Mouse (Mus musculus): ENCODE measurements around the gene Cisd3.

Gene Cisd3

DNA sequence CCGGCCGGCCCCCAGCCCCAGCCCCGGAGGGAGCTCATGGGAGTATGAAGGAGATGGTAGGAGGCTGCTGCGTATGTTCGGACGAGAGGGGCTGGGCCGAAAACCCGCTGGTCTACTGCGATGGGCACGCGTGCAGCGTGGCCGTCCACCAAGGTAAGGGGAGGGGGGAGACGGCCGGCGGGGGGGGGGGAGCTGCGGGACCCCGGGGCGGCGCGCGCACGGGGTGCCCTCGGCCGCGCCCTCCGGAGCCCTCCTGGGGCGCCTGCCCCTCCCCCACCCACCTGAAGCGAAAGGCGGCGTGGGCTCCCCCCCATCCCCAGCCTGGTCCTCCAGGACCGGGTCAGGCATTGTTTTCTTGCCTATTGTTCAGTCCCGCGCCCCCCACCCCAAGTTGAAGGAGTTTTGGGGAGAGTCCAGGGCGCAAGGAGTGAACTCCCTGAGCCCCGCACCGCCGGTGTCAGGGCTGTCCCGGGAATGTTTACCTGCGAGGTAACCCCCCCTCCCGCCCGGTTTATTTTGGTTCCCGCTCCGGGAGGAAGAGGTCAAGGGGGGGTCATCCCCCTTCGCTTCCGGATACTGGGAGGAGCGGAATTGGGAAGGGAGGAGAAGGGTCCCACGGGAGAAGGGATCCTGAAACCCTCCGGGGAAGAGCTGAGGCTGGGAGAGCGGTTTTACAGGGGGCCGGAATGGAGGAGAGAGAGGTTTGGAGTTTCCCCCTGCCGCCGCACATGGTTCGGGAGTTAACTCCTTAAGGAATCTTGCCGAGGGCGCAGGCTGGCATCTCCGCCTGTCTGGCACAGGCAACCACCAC, 21.9 kb upstream of the Cisd3 start:
- DNase-seq = peak; percentile 56

DNA sequence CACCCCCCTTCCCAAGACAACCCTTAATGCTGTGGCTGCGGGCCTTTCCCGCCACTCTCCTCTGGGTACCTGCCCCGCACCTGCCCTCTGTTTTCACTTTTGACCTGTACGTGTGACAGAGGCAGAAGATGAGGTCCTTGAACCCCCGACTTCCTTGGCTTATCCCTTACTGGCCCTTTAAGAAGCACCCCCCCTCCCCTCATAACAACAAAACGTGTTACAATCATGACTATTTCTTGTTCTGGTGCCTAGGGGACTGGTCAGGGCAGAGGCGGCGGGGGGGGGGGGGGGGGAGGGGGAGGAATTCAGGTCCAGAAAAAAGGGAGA, 21.3 kb upstream of the Cisd3 start:
- DNase-seq = no peak

DNA sequence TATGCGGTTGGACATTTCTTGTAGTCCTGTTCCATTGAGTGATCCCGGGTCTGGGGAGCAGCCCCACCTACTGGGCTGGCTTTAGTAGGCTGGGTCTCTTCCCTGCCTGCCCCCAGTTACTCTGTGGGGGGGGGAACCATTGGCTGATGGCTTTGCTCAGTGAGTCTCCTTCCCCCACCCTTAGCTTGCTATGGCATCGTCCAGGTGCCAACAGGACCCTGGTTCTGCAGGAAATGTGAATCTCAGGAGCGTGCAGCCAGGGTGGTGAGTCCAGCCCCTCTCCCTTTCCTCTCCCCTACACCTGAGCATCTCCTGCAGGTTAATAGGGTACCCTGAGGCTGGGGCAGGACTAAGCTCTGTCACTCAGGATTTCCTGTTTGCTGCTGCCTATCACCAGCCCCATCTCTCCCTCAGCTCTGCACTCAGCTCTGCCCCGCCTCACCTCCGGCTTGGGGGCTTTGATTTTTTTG, 20.8 kb upstream of the Cisd3 start:
- no peak for DNase-seq

DNA sequence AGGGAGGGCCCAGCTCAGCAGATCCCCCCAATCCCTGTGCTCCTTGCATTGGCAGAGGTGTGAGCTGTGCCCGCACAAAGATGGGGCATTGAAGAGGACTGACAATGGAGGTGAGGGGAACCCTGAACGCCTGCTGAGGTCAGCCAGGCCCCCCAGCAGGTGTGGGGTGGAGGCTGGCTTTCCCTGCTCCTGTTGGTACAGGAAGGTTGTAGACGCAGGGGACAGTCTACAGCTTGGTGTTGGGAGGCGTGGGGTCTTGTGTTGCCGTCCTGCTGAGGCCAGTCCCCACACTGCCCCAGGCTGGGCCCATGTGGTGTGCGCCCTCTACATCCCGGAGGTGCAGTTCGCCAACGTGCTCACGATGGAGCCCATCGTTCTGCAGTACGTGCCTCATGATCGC, 20.2 kb upstream of the Cisd3 start:
- DNase-seq = no peak

DNA sequence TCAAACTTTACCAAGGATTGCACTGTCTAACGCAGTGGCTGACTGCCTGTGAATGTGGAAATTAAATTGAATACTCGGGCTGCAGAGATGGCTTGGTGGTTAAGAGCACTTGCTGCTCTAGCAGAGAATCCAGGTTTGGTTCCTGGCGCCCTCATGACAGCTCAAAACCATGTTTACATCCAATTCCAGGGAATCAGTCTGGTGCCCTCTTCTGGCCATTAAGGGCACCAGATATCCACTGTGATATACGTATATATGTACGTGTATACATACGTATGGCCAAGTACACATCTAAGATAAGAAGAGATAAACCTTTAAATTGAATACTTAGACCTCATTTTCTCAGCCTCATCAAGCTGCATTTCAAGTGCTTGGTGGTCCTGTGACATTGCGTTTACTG, 19.4 kb upstream of the Cisd3 start:
- DNase-seq = no peak

DNA sequence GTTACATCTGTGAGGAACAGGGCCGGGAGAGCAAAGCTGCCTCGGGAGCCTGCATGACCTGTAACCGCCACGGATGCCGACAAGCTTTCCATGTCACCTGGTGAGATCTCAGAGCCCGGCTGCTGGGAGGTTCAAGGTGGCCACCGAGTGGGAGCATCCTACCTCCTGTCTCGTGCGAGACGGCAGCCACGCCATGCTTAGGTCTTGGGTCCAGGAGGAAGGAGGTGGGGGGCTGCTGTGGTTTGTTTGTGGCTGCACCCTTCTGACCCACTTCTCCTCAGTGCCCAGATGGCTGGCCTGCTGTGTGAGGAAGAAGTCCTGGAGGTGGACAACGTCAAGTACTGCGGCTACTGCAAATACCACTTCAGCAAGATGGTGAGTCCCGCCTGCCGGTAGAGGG, 18.8 kb upstream of the Cisd3 start:
- no peak for DNase-seq

DNA sequence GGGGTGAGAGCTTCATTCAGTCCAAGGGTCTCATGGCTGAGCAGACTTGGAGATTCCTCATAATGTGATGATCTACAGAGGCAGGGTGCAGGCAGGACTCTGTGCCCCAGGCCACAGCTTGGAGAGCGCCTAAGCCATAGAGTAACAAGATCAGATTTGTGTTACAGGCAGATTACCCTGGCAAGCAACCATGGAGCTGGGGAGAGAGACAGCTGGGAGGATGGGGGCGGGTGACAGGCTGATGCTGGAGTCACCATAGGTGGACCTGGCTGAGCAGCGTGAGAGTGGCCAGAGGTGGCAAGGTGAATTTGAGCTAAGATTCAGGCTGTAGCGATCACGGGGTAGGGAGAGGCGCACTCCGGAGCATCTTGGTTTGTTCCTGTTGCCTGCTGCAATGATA, 17.5 kb upstream of the Cisd3 start:
- no peak for DNase-seq

DNA sequence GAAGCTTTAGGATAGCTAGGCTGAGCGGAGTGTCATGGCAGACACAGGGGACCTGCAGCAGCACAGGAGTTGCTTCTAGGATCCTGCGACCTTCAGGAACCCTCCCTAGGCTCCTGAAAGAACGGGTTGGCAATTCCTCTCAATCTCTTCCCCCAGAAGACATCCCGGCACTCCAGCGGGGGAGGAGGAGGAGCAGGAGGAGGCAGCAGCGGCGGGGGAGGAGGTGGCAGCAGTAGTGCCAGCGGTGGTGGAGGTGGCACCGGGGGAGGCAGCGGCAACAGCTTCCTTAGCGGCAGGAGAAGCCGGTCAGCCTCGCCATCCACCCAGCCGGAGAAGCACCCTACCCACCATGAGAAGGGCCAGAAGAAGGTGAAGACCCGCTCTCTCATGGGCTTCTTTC, 16.4 kb upstream of the Cisd3 start:
- DNase-seq = no peak

DNA sequence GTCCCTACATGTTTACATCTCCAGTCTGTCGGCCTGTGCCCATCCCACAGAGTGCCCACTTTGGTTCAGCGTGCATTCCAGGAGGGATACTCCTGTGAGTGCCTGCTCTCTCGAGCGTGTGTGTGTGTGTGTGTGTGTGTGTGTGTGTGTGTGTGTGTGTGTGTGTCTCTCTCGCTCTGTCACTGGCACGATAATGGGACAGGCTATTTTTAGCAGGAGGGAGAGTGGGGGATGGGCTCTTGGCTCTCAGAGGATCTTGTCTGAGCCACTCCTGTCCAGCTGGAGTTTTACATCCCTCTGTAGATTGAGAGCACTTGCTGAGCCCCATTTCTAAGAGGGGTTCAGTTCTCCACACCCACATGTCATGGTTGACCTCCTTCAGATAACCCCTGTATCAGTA, 15.8 kb upstream of the Cisd3 start:
- DNase-seq = peak; percentile 47

DNA sequence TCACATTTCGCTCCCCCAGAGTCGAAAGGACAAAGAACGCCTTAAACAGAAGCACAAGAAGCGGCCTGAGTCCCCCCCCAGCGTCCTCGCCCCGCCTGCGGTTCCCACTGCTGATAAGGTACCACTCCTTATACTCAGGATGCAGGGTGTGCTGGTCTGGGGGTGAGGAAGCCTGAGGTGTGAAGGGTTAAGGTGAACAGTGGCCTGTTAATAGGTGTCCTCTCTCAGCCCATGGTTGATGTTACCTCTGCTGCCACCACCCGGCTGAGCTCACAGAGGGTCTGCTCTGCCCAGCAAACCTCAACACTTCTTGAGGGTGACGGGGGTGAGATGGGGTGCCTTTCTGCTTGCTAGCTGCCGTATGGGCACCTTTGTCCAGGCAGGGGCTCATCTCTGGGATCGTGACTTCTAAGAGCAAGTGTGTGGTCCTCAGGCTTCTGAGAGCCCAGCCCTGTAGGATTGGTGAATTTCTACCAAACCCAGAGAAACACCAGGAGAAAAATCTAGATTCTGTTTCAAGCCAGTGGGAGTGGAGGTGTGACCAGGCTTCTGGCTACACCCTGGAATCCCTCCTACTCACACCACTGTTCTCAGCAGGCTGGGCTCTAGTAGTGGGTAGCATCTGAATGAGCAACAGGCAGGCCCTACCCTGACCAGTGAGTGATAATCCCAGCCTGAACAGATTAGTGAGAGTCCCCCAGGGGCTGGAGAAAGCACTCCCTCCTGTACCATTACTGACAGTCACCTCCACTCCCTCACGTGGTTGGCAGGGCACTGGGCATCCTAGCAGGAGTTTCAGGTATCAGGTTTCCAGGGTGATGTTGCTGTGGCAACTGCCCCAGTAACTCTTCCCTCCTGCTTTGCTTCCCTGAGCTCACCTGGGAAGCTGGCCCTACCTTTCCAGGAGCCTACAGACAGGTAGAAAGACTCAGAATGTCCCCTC, 15.1 kb upstream of the Cisd3 start:
- no peak for DNase-seq

DNA sequence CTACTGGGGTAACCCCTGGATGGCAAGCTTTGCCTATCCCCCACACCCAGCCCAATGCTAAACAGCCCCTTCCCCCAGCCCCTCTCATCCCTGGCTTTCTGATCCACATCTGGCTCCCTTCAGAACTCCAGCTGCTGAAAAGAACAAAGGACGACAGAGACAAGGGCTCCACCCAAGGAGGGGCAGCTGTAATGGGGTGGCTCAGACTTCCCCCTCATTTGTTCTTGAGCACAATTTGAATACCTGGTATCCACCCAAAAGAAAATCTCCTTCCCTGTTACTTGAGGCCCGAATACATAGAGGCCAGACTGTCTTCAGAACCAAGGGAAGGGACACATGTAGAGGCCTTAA, 14.5 kb upstream of the Cisd3 start:
- DNase-seq = no peak

DNA sequence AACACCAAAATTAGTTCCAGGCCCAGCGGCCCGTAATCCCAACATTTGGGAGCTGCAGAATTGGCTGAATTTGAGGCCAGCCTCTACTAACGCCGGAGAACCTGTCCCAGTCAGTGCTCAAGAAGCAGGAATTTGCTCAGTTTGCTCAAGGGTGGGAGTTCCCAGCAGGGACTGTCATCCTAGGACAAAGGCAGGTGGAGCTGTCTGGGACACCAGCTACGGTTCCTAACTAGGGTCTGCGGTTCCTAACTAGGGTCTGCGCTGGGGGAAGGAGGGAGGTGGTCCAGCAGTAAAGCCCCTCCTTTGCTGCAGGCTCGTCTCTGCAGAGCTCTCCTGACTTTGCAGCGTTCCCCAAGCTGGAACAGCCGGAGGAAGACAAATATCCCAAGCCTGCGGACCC, 12.5 kb upstream of the Cisd3 start:
- DNase-seq = no peak

DNA sequence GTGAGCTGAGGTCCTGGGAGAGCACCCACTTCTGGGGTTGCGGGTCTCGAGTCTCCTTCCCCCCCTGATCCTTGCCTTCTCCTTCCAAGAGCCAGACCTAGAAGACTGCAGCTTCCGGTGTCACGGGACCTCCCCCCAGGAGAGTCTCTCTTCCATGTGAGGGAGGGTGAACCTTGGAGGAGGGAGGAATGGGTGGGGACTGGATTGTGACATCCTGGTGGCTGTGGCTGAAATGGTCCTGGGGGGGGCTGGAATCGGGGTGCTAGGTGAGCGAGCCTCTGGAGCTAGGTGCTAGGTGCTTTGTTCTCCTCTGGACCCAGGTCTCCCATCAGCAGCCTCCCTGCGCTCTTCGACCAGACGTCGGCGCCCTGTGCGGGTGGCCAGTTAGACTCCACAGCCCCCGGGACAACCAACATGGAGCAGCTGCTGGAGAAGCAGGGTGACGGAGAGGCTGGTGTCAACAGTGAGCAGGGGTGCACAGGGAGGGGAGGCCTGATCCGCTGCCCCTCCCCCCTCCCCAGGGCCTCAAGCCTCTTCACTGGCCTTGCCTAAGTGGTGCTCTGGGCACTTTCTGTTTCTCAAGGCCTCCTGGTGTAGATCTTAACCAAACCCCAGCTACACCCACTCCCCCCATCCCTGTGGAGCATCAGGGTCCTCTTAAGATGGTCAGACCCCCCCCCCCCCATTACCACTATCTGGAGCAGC, 9.4 kb upstream of the Cisd3 start:
- no peak for DNase-seq

DNA sequence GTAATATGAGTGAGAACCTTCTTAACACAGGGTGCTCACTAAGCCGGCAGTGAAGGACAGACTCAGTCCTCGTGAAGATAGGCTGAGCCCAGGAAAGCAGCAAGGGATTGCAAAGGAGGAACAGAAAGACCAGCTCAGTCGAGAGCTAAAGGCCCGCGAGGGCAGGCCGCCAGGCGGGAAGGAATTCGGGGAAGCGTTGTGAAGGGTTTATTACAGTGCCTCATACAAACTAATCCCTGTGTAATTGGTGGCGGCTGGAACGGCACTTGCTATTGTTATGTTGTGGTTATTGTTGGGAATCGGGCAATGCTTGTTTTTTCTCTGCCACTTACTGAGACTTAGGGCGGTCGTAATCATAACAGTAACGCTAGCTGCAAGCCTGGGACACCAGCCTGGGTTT, 8.2 kb upstream of the Cisd3 start:
- DNase-seq = no peak

DNA sequence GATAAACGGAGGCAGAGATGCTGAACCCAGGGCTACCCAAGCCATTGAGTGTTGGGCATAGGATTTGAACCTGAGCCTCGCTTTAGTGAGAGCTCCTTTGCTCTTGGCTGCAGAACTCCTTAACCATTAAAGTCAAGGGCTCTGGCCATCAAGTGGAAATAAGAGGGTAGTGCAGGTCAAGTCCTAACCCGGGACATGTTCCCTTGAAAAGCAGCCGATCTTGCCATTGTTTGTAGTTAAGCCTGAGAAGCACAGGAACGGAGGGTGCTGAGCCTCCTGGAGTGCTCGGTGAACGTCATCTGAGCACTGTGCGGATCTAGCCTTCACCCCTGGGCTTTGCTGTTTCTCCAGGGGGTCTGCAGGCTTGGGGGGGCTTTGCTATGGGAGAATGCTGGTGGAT, 7.8 kb upstream of the Cisd3 start:
- no peak for DNase-seq

DNA sequence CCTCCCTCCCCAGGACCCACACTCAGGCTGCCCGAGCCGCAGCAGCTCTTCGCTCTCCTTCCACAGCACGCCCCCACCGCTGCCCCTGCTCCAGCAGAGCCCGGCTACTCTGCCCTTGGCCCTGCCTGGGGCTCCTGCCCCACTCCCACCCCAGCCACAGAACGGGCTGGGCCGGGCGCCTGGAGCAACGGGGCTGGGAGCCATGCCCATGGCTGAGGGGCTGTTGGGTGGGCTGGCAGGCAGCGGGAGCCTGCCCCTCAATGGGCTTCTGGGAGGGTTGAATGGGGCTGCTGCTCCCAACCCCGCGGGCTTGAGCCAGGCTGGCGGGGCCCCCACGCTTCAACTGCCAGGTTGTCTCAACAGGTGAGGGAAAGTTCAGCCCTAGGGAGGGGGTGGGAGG, 7.3 kb upstream of the Cisd3 start:
- no peak for DNase-seq

DNA sequence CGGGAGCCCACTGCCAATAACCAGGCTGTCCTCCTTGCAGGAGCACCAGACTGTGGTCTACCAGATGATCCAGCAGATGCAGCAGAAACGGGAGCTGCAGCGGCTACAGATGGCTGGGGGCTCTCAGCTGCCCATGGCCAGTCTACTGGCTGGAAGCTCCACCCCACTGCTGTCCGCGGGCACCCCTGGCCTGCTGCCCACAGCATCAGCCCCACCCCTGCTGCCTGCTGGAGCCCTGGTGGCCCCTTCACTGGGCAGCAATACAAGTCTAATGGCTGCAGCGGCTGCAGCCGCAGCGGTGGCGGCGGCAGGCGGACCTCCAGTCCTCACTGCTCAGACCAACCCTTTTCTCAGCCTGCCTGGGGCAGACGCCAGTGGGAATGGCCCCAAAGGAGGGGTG, 5.2 kb upstream of the Cisd3 start:
- DNase-seq = no peak

DNA sequence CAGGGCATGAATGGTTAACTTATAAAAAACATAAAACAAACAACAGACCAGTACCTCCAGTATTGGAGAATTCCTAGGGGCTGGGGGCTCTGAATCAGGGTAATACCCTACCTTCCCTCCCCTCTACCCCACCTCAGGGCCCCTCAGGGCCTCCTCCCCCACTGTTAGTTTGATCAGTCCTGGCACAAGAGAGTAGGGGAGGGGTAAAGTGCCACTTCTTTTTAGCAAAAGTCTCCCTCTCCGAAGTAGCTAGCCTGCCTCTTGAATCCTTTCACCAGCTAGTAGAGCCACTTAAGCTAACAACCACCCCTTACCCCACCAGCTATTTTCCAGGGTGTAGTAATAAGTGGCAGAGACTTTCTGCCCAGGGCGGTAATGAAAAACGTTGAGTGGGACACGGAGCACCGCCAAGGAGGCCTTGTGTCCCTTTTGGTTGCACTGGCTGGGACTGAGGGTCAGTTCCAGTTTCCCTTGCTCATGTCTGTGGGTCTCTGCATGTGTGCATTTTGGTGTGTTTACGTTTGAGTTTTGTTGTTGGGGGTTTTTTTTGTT, 3.0 kb upstream of the Cisd3 start:
- DNase-seq = no peak

DNA sequence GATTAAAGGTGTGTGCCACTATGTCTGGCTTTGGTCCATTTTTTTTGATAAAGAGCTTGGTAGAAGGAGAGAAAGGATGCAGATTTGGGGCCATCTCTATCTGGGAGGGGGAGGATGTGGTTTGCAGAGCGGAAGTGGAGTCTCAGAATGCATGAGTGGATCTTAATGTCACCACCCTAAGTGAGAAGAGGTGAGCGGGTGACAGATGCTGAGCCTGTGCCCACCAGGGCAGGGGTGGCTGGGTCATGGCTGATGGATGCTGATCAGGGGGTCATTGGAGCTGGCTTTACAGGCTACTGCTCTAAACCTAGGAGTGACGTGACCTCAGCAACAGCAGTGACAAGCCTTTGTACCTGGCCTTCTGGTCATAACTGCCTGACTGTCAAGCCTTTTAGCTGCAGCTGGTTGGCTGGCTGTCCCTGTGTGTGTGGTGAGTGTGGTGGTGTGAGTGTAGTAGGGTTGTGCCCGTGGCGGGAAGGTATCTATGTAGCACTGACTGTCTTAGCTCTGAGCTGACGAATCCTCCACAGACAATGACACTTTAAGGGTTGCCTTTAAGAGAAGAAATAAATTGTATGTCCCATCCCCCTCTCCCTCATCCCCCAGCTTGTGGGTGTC, 1.5 kb upstream of the Cisd3 start:
- DNase-seq = no peak

DNA sequence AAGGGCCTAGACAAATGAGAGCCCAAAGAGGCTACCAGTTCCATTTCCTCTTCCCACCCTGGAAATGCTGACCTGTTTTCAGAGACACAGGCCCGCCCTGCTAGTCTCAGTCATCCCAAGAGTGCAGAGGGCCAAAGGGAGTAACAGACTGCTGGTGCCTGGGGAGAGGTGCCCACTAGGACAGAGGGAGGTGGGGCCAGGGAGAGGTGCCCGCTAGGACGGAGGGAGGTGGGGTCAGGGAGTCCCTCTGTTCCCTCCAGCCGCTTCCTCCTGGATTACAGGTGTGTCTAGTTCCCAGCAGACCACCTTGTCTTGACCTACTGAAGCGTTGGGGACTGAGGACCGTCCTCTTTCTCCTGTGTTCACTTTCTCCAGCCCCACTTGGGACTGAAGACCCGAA, 860 bp upstream of the Cisd3 start:
- DNase-seq = peak; percentile 39

DNA sequence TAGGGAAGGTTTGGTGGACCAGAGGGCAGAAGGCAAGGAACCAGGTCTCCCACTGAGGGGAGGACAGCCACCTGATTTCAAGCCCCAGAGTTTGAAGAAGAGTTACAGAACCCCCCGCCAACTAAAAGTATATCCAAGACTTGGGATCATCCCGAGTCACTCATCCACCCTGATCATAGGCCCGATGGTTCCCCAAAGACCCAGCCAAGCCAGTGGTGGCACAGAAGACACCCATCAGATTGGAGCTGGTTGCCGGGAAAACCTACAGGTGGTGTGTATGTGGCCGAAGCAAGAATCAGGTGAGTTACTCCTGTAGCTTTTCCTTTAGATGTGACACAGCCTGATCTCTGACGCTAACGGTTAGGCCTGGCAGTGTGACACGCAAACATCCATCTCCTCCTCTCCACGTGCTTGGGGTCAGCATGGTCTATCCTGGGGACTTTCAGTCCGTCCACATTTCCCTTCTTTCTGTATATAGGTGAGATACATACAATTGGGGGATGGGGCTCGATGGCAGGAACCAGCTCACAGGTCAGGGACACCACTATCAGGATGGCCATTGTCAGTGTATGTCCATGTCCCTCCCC, 789 bp downstream of the Cisd3 start:
- DNase-seq = no peak

DNA sequence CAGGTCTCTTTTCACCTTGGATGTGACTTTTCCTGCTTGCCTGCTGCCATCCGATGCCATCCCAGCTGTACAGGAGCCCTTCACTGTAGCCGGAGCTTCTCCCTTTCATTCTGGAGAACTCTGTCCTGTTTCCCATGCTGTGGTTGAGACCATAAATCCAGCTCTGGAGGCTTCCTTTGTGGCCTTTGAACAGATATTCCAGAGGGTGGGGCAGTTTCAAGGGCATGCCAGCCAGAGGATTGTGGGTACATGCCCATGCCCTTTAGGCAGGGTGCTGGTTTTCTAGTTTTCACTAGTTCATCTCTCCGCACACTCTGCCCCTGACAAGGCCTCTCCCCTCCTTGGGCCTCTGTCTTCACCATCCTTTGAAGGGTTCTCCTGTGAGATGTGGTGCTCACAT, 1.4 kb downstream of the Cisd3 start:
- peak; percentile 65 for DNase-seq

DNA sequence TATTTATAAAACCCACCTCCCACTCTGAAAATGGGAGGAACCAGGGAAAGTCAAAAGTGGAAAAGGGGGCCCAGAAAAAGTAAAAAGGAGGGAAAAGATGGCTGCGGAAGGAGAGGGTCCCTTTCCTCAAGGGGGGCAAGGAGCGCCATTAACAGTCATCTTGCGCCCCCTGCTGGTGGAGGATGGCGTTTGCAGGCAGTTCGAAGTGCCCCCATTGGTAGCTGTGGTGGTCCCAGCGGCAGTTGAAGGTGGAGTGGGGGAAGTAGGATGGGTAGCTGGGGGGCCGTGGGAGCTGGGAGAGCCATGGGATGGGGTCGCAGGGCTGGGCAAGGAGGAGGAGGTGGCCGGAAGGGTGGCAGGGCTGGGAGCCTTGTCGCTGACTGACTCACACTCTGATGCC, 4.2 kb downstream of the Cisd3 start:
- DNase-seq = no peak
